Mouse (Mus musculus): ENCODE data around the gene Stum. TPM values are rescaled to one million over a fixed set of nuclear protein-coding genes. Genes with fewer than 3 reads are reported as not detected.

The Stum gene
- total and polyA plus RNA-seq, 3 experiments: 0.42 to 0.61 (median 0.51) TPM

- no peak overlapping the region for H3K4me2 ChIP-seq (ENCODE audit: insufficient read depth, low read depth, poor library complexity, severe bottlenecking)
- TF ChIP-seq CHD2 (IDR thresholded peaks at IDR 0.05; ENCODE audit: low read length): no peak
- dilution Hi-C loops (cut with MboI; ENCODE audit: extremely low pct_ligation_motif_present, extremely low pct_unique_long_range_greater_than_20kb, low sequenced_read_pairs) (no loop called here), in situ Hi-C loops (cut with MboI; ENCODE audit: low pct_ligation_motif_present, low pct_unique_long_range_greater_than_20kb, low sequenced_read_pairs) (no loop called here)
- H3K36me3 ChIP-seq (replicated peaks in 1 of 2; ENCODE audit: control insufficient read depth in 1 of 2, insufficient read depth in 1 of 2, low read length in 1 of 2): peaks cover 0 to 8% of the 10 kb centered on the region in 2 experiments
- peaks cover 40 to 94% of the 10 kb centered on the region in 2 experiments for H3K4me1 ChIP-seq (ENCODE audit: control insufficient read depth in 1 of 2, insufficient read depth in 2 of 2)
- no peak overlapping the region for H3K9ac ChIP-seq (ENCODE audit: insufficient read depth, low read depth)
- H3K79me2 ChIP-seq (replicated peaks; ENCODE audit: control insufficient read depth, extremely low read depth, insufficient read depth, poor library complexity, severe bottlenecking): no peaks in the 10 kb centered on the region
- no peak for DNase-seq (ENCODE audit: extremely low read depth)
- H3K27ac ChIP-seq (ENCODE audit: insufficient read depth, low read depth): no peak overlapping the region
- H3K9me3 ChIP-seq (replicated peaks; ENCODE audit: low read length): no peaks in the 10 kb centered on the region
- H3K27me3 ChIP-seq (replicated peaks): no peaks in the 10 kb centered on the region
- no peak overlapping the region for H3K4me3 ChIP-seq (replicated peaks in 1 of 3; ENCODE audit: low read depth in 2 of 3, low read length in 2 of 3, poor library complexity in 1 of 3)
Observed at GRCm38 (mm10) chr1:180428871-180429270, 54.4 kb downstream of the Stum start.

GRCm38 (mm10) chr1:180428101-180428712 lies 55.1 kb downstream of the Stum start:
- H3K9ac ChIP-seq (ENCODE audit: insufficient read depth, low read depth): peak overlapping the region; percentile 10
- H3K4me2 ChIP-seq (ENCODE audit: insufficient read depth, low read depth, poor library complexity, severe bottlenecking): peak overlapping the region; percentile 54
- H3K36me3 ChIP-seq (replicated peaks in 1 of 2; ENCODE audit: control insufficient read depth in 1 of 2, insufficient read depth in 1 of 2, low read length in 1 of 2): peaks cover 0 to 8% of the 10 kb centered on the region in 2 experiments
- peak; percentile 83 for DNase-seq (ENCODE audit: extremely low read depth)
- no peaks in the 10 kb centered on the region for H3K27me3 ChIP-seq (replicated peaks)
- no peaks in the 10 kb centered on the region for H3K79me2 ChIP-seq (replicated peaks; ENCODE audit: control insufficient read depth, extremely low read depth, insufficient read depth, poor library complexity, severe bottlenecking)
- H3K4me1 ChIP-seq (ENCODE audit: control insufficient read depth in 1 of 2, insufficient read depth in 2 of 2): peaks cover 44 to 94% of the 10 kb centered on the region in 2 experiments
- in situ Hi-C loops (cut with MboI; ENCODE audit: low pct_ligation_motif_present, low pct_unique_long_range_greater_than_20kb, low sequenced_read_pairs) (no loop called here), dilution Hi-C loops (cut with MboI; ENCODE audit: extremely low pct_ligation_motif_present, extremely low pct_unique_long_range_greater_than_20kb, low sequenced_read_pairs) (no loop called here)
- H3K4me3 ChIP-seq (replicated peaks in 1 of 3; ENCODE audit: low read depth in 2 of 3, low read length in 2 of 3, poor library complexity in 1 of 3): peak overlapping the region in 1 of 3 experiments; percentile 31
- no peaks in the 10 kb centered on the region for H3K9me3 ChIP-seq (replicated peaks; ENCODE audit: low read length)
- H3K27ac ChIP-seq (ENCODE audit: insufficient read depth, low read depth): peak overlapping the region; percentile 13; the same call in 1 of the 2 replicates
- TF ChIP-seq EP300 (IDR thresholded peaks at IDR 0.05; ENCODE audit: low read length) (peak; percentile 57), MEF2A (IDR thresholded peaks at IDR 0.05; ENCODE audit: borderline replicate concordance, low read depth, low read length) (peak; percentile 65; the same call in 1 of the 2 replicates), TCF12 (IDR thresholded peaks at IDR 0.05; ENCODE audit: low read depth, low read length) (0 out of 2 replicates have a peak, but pooled peaks have one; percentile 63), IRF4 (IDR thresholded peaks at IDR 0.05; ENCODE audit: low read depth, low read length) (peak; percentile 87), KAT2A (IDR thresholded peaks at IDR 0.05; ENCODE audit: insufficient replicate concordance, low read length) (no peak), GABPA (IDR thresholded peaks at IDR 0.05; ENCODE audit: insufficient replicate concordance, low read depth, low read length) (no peak), MAX (IDR thresholded peaks at IDR 0.05; ENCODE audit: low read length) (peak; percentile 93), JUND (conservative IDR thresholded peaks at IDR 0.05; ENCODE audit: low read depth, low read length) (peak; percentile 64; the same call in 1 of the 2 replicates), TBP (conservative IDR thresholded peaks at IDR 0.05; ENCODE audit: low read depth, low read length) (no peak), MXI1 (IDR thresholded peaks at IDR 0.05; ENCODE audit: low read depth, low read length) (peak; percentile 93), CTCF (conservative IDR thresholded peaks at IDR 0.05 in 1 of 2, IDR thresholded peaks at IDR 0.05 in 1 of 2; ENCODE audit: low read depth in 2 of 2, low read length in 2 of 2) (peak; percentile 95 to 99), ZKSCAN1 (IDR thresholded peaks at IDR 0.05; ENCODE audit: borderline replicate concordance, low read depth, low read length) (no peak), POLR2A (IDR thresholded peaks at IDR 0.05; ENCODE audit: low read depth, low read length) (no peak; the same call in 1 of the 2 replicates), SIN3A (IDR thresholded peaks at IDR 0.05; ENCODE audit: low read length) (peak; percentile 50; the same call in 1 of the 2 replicates), CHD2 (IDR thresholded peaks at IDR 0.05; ENCODE audit: low read length) (0 out of 2 replicates have a peak, but pooled peaks have one; percentile 52), RAD21 (IDR thresholded peaks at IDR 0.05; ENCODE audit: low read depth, low read length) (peak; percentile 70), MAFK (IDR thresholded peaks at IDR 0.05; ENCODE audit: insufficient replicate concordance, low read length) (peak; percentile 6; the same call in 1 of the 2 replicates), ZC3H11A (IDR thresholded peaks at IDR 0.05; ENCODE audit: low read depth, low read length) (peak; percentile 38), ELF1 (IDR thresholded peaks at IDR 0.05; ENCODE audit: low read depth, low read length) (no peak), MYC (IDR thresholded peaks at IDR 0.05; ENCODE audit: low read depth, low read length) (peak; percentile 98), RCOR1 (conservative IDR thresholded peaks at IDR 0.05; ENCODE audit: low read depth, low read length) (no peak; the same call in 1 of the 2 replicates), HCFC1 (IDR thresholded peaks at IDR 0.05; ENCODE audit: low read depth, low read length) (no peak; the same call in 1 of the 2 replicates), E2F4 (IDR thresholded peaks at IDR 0.05; ENCODE audit: insufficient replicate concordance, low read depth, low read length) (0 out of 2 replicates have a peak, but pooled peaks have one; percentile 43), ZMIZ1 (IDR thresholded peaks at IDR 0.05; ENCODE audit: low read depth, low read length) (no peak), POLR2AphosphoS2 (IDR thresholded peaks at IDR 0.05; ENCODE audit: low read depth, low read length) (no peak), UBTF (IDR thresholded peaks at IDR 0.05; ENCODE audit: low read depth, low read length) (no peak), ZNF384 (IDR thresholded peaks at IDR 0.05; ENCODE audit: low read depth, low read length) (peak; percentile 95), BHLHE40 (IDR thresholded peaks at IDR 0.05; ENCODE audit: low read depth, low read length) (peak; percentile 72; the same call in 1 of the 2 replicates), NRF1 (IDR thresholded peaks at IDR 0.05; ENCODE audit: low read depth, low read length) (no peak), USF2 (conservative IDR thresholded peaks at IDR 0.05; ENCODE audit: low read depth, low read length) (no peak), PAX5 (IDR thresholded peaks at IDR 0.05; ENCODE audit: low read length) (no peak), USF1 (IDR thresholded peaks at IDR 0.05; ENCODE audit: low read depth, low read length) (no peak)

All from CH12.LX (cell line).